Mouse (Mus musculus): ENCODE measurements around the gene Atp13a4. TPM values are rescaled to one million over a fixed set of nuclear protein-coding genes. Genes with fewer than 3 reads are reported as not detected.

Atp13a4 gene
- polyA plus RNA-seq, 1 experiment, result 0.18 TPM

GRCm38 (mm10) chr16:29434712-29435111 lies 110.0 kb downstream of the Atp13a4 start:
- Histone ChIP-seq H3K27me3 (ENCODE audit: control insufficient read depth, insufficient read depth, low read length) (no peaks in the 10 kb centered on the region), H3K4me1 (replicated peaks; ENCODE audit: control insufficient read depth, insufficient read depth, low read length) (no peaks in the 10 kb centered on the region), H3K36me3 (ENCODE audit: control insufficient read depth, insufficient read depth, low read length) (no peaks in the 10 kb centered on the region), H3K4me3 (ENCODE audit: control insufficient read depth, insufficient read depth, low read length) (no peak overlapping the region), H3K27ac (ENCODE audit: control insufficient read depth, insufficient read depth, low read length) (no peak overlapping the region)
- TF ChIP-seq POLR2A (IDR thresholded peaks at IDR 0.05; ENCODE audit: control insufficient read depth, extremely low read depth, insufficient read depth, low read length, poor library complexity) (no peak), CTCF (IDR thresholded peaks at IDR 0.05; ENCODE audit: borderline replicate concordance, control insufficient read depth, extremely low read depth, insufficient read depth, low read length, poor library complexity) (0 out of 2 replicates have a peak, but pooled peaks have one; percentile 40)
- 18% methylated on average over 5 of the region's 5 CpGs for WGBS
- DNase-seq, result peak; percentile 2

GRCm38 (mm10) chr16:29414822-29415221 lies 129.8 kb downstream of the Atp13a4 start:
- no peak overlapping the region for H3K27ac ChIP-seq (ENCODE audit: control insufficient read depth, insufficient read depth, low read length)
- WGBS, result 93% methylated on average over 6 of the region's 6 CpGs
- no peaks in the 10 kb centered on the region for H3K4me1 ChIP-seq (replicated peaks; ENCODE audit: control insufficient read depth, insufficient read depth, low read length)
- no peak overlapping the region for H3K4me3 ChIP-seq (ENCODE audit: control insufficient read depth, insufficient read depth, low read length)
- TF ChIP-seq POLR2A (IDR thresholded peaks at IDR 0.05; ENCODE audit: control insufficient read depth, extremely low read depth, insufficient read depth, low read length, poor library complexity) (no peak), CTCF (IDR thresholded peaks at IDR 0.05; ENCODE audit: borderline replicate concordance, control insufficient read depth, extremely low read depth, insufficient read depth, low read length, poor library complexity) (no peak)
- no peak for DNase-seq
- no peaks in the 10 kb centered on the region for H3K36me3 ChIP-seq (ENCODE audit: control insufficient read depth, insufficient read depth, low read length)
- no peaks in the 10 kb centered on the region for H3K27me3 ChIP-seq (ENCODE audit: control insufficient read depth, insufficient read depth, low read length)

GRCm38 (mm10) chr16:29407319-29407718 lies 137.3 kb downstream of the Atp13a4 start:
- Histone ChIP-seq H3K36me3 (ENCODE audit: control insufficient read depth, insufficient read depth, low read length) (no peaks in the 10 kb centered on the region), H3K27me3 (ENCODE audit: control insufficient read depth, insufficient read depth, low read length) (no peaks in the 10 kb centered on the region), H3K27ac (ENCODE audit: control insufficient read depth, insufficient read depth, low read length) (no peak overlapping the region), H3K4me1 (replicated peaks; ENCODE audit: control insufficient read depth, insufficient read depth, low read length) (no peaks in the 10 kb centered on the region), H3K4me3 (ENCODE audit: control insufficient read depth, insufficient read depth, low read length) (no peak overlapping the region)
- no peak for DNase-seq
- TF ChIP-seq CTCF (IDR thresholded peaks at IDR 0.05; ENCODE audit: borderline replicate concordance, control insufficient read depth, extremely low read depth, insufficient read depth, low read length, poor library complexity) (no peak), POLR2A (IDR thresholded peaks at IDR 0.05; ENCODE audit: control insufficient read depth, extremely low read depth, insufficient read depth, low read length, poor library complexity) (no peak)
- 95% methylated on average over 10 of the region's 10 CpGs for WGBS

- no peaks in the 10 kb centered on the region for H3K4me1 ChIP-seq (replicated peaks; ENCODE audit: control insufficient read depth, insufficient read depth, low read length)
- no peak for DNase-seq
- H3K36me3 ChIP-seq (ENCODE audit: control insufficient read depth, insufficient read depth, low read length), result no peaks in the 10 kb centered on the region
- H3K27me3 ChIP-seq (ENCODE audit: control insufficient read depth, insufficient read depth, low read length), result no peaks in the 10 kb centered on the region
- TF ChIP-seq POLR2A (IDR thresholded peaks at IDR 0.05; ENCODE audit: control insufficient read depth, extremely low read depth, insufficient read depth, low read length, poor library complexity) (no peak), CTCF (IDR thresholded peaks at IDR 0.05; ENCODE audit: borderline replicate concordance, control insufficient read depth, extremely low read depth, insufficient read depth, low read length, poor library complexity) (no peak)
- no peak overlapping the region for H3K27ac ChIP-seq (ENCODE audit: control insufficient read depth, insufficient read depth, low read length)
- WGBS, result 93% methylated on average over 2 of the region's 2 CpGs
- H3K4me3 ChIP-seq (ENCODE audit: control insufficient read depth, insufficient read depth, low read length), result no peak overlapping the region
These were observed 145.6 kb downstream of the Atp13a4 start for GRCm38 (mm10) chr16:29399079-29399478.

GRCm38 (mm10) chr16:29384781-29385180 lies 159.9 kb downstream of the Atp13a4 start:
- DNase-seq, result no peak
- TF ChIP-seq POLR2A (IDR thresholded peaks at IDR 0.05; ENCODE audit: control insufficient read depth, extremely low read depth, insufficient read depth, low read length, poor library complexity), result no peak
- no peak for TF ChIP-seq CTCF (IDR thresholded peaks at IDR 0.05; ENCODE audit: borderline replicate concordance, control insufficient read depth, extremely low read depth, insufficient read depth, low read length, poor library complexity)
- H3K4me3 ChIP-seq (ENCODE audit: control insufficient read depth, insufficient read depth, low read length), result no peak overlapping the region
- H3K36me3 ChIP-seq (ENCODE audit: control insufficient read depth, insufficient read depth, low read length), result no peaks in the 10 kb centered on the region
- H3K4me1 ChIP-seq (replicated peaks; ENCODE audit: control insufficient read depth, insufficient read depth, low read length), result no peaks in the 10 kb centered on the region
- no peaks in the 10 kb centered on the region for H3K27me3 ChIP-seq (ENCODE audit: control insufficient read depth, insufficient read depth, low read length)
- H3K27ac ChIP-seq (ENCODE audit: control insufficient read depth, insufficient read depth, low read length), result no peak overlapping the region
- WGBS, result 97% methylated on average over 4 of the region's 4 CpGs

- Histone ChIP-seq H3K4me1 (replicated peaks; ENCODE audit: control insufficient read depth, insufficient read depth, low read length) (no peaks in the 10 kb centered on the region), H3K4me3 (ENCODE audit: control insufficient read depth, insufficient read depth, low read length) (no peak within 1 kb of the TSS), H3K36me3 (ENCODE audit: control insufficient read depth, insufficient read depth, low read length) (no peaks in the 10 kb centered on the region), H3K27me3 (ENCODE audit: control insufficient read depth, insufficient read depth, low read length) (no peaks in the 10 kb centered on the region), H3K27ac (ENCODE audit: control insufficient read depth, insufficient read depth, low read length) (no peak within 1 kb of the TSS)
- TF ChIP-seq POLR2A (IDR thresholded peaks at IDR 0.05; ENCODE audit: control insufficient read depth, extremely low read depth, insufficient read depth, low read length, poor library complexity), result no peak
- TF ChIP-seq CTCF (IDR thresholded peaks at IDR 0.05; ENCODE audit: borderline replicate concordance, control insufficient read depth, extremely low read depth, insufficient read depth, low read length, poor library complexity), result no peak
- DNase-seq, result no peak
- WGBS, result 75% methylated on average over 4 of the region's 4 CpGs
These were observed 166.2 kb downstream of the Atp13a4 start, which contains the start of gene Atp13a5 for GRCm38 (mm10) chr16:29378458-29378857. TSS of gene Atp13a5 (minus strand) at chr16:29378732.

GRCm38 (mm10) chr16:29374636-29375035 lies 170.0 kb downstream of the Atp13a4 start:
- DNase-seq, result no peak
- 91% methylated on average over 8 of the region's 8 CpGs for WGBS
- Histone ChIP-seq H3K27me3 (ENCODE audit: control insufficient read depth, insufficient read depth, low read length) (no peaks in the 10 kb centered on the region), H3K4me3 (ENCODE audit: control insufficient read depth, insufficient read depth, low read length) (no peak overlapping the region), H3K4me1 (replicated peaks; ENCODE audit: control insufficient read depth, insufficient read depth, low read length) (no peaks in the 10 kb centered on the region), H3K27ac (ENCODE audit: control insufficient read depth, insufficient read depth, low read length) (no peak overlapping the region), H3K36me3 (ENCODE audit: control insufficient read depth, insufficient read depth, low read length) (no peaks in the 10 kb centered on the region)
- TF ChIP-seq POLR2A (IDR thresholded peaks at IDR 0.05; ENCODE audit: control insufficient read depth, extremely low read depth, insufficient read depth, low read length, poor library complexity), result no peak
- no peak for TF ChIP-seq CTCF (IDR thresholded peaks at IDR 0.05; ENCODE audit: borderline replicate concordance, control insufficient read depth, extremely low read depth, insufficient read depth, low read length, poor library complexity)

Other genes with a start within 250 kb of the Atp13a4 start
- gene Atp13a5, start 166.1 kb downstream of the Atp13a4 start, polyA plus RNA-seq (2012; rRNA removed), result 0.03 TPM in 1 of 2 replicates, not detected in the other
- gene Opa1, start 34.5 kb upstream of the Atp13a4 start, polyA plus RNA-seq (2012; rRNA removed), result 11.9 and 13.3 TPM in 2 replicates